In the genomic region with DNA sequence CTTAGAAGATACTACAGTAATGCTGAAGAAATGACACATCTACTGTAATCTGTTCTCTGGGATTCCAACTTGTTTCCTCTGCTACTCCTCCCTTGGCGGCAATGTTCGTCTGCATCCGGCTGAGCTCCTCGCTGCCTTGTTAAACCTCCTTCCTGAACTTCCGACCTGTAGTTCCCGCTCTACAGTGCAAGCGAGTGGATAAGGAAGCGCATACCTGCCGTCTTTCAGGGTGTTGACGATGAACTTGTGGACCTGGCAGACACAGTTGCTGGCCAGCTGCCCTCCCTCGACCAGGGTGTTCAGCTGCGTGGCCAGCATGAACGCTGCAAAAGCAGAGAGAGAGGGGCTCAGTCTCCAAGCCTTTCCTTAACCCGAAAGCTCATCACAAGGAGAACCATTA, we compare ENCODE assay signal across 13 mouse cellular contexts. TPM values are rescaled to one million over a fixed set of nuclear protein-coding genes. Genes with fewer than 3 reads are reported as not detected.
DNase-seq lines count a peak whose midpoint lies in the region; ATAC-seq and TF ChIP-seq lines count a peak whose summit lies in the region.
"Had no signal": no experiment of that assay in that cellular context is flagged by ENCODE, and none has a peak within 500 bp of the region (broad histone marks: within the 10 kb centered on the region; RNA-seq: fewer than 3 reads in every experiment).

No protein-coding gene starts in this region.

- no peak for TF ChIP-seq EP300 in lung, postnatal 0 days (IDR thresholded peaks at IDR 0.05)

- no peak for ATAC-seq in hindbrain, embryonic 12.5 days (ENCODE audit: low FRiP score)
- ATAC-seq in lung, postnatal 0 days: no peak
- ATAC-seq in hindbrain, embryonic 15.5 days (ENCODE audit: low FRiP score, low read depth): no peak
- ATAC-seq in kidney, postnatal 0 days (replicated peaks; ENCODE audit: low FRiP score, low read depth): no peak
- ATAC-seq: Patski had no signal

- TF ChIP-seq CTCF in lung, postnatal 0 days (IDR thresholded peaks at IDR 0.05): no peak
- TF ChIP-seq CTCF in kidney, postnatal 0 days (IDR thresholded peaks at IDR 0.05; ENCODE audit: low read depth): no peak

- no peak for DNase-seq in hindbrain, embryonic 10.5 days (ENCODE audit: low spot score)
- DNase-seq in lung, postnatal 36 days: peak; percentile 21
- DNase-seq in lung, postnatal 0 days (ENCODE audit: low spot score): no peak
- DNase-seq in kidney, postnatal 0 days (ENCODE audit: low spot score): no peak
- DNase-seq in spleen, postnatal 14 days (ENCODE audit: low spot score in 2 of 2): no peak
- DNase-seq: adrenal gland, postnatal 10 days; liver had no signal

- peaks cover 32% of the 10 kb centered on the region for H3K36me3 ChIP-seq in hindbrain, embryonic 12.5 days
- peaks cover 75% of the 10 kb centered on the region for H3K36me3 ChIP-seq in hindbrain, embryonic 10.5 days
- no peaks in the 10 kb centered on the region for H3K36me3 ChIP-seq in lung, postnatal 0 days (ENCODE audit: insufficient read depth, low read length)
- H3K36me3 ChIP-seq in hindbrain, embryonic 15.5 days: peaks cover 13% of the 10 kb centered on the region
- H3K36me3 ChIP-seq in kidney, postnatal 0 days (ENCODE audit: insufficient read depth, low read length): peaks cover 22% of the 10 kb centered on the region

- no peak overlapping the region for H3K9ac ChIP-seq in hindbrain, embryonic 12.5 days
- H3K9ac ChIP-seq in lung, postnatal 0 days (replicated peaks; ENCODE audit: low read depth): no peak overlapping the region
- no peak overlapping the region for H3K9ac ChIP-seq in hindbrain, embryonic 15.5 days
- no peak overlapping the region for H3K9ac ChIP-seq in kidney, postnatal 0 days (ENCODE audit: low read depth, low read length)
- H3K9ac ChIP-seq: embryonic facial prominence, embryonic 13.5 days; neural tube, embryonic 12.5 days had no signal

- peak overlapping the region; percentile 52; the same call in 1 of the 2 replicates for H3K27ac ChIP-seq in hindbrain, embryonic 12.5 days
- no peak overlapping the region for H3K27ac ChIP-seq in hindbrain, embryonic 10.5 days
- no peak overlapping the region for H3K27ac ChIP-seq in lung, postnatal 0 days (ENCODE audit: low read length)
- H3K27ac ChIP-seq in hindbrain, embryonic 15.5 days (replicated peaks): 0 out of 2 replicates have a peak overlapping the region, but pooled peaks have one; percentile 33
- H3K27ac ChIP-seq in kidney, postnatal 0 days: peak overlapping the region; percentile 50; the same call in 1 of the 2 replicates
- H3K27ac ChIP-seq: embryonic facial prominence, embryonic 13.5 days; neural tube, embryonic 12.5 days had no signal

- H3K9me3 ChIP-seq in hindbrain, embryonic 12.5 days (replicated peaks): no peaks in the 10 kb centered on the region
- no peaks in the 10 kb centered on the region for H3K9me3 ChIP-seq in hindbrain, embryonic 10.5 days
- H3K9me3 ChIP-seq in lung, postnatal 0 days (ENCODE audit: low read length): no peaks in the 10 kb centered on the region
- no peaks in the 10 kb centered on the region for H3K9me3 ChIP-seq in hindbrain, embryonic 15.5 days
- H3K9me3 ChIP-seq in kidney, postnatal 0 days (replicated peaks; ENCODE audit: low read length): no peaks in the 10 kb centered on the region
- H3K9me3 ChIP-seq: embryonic facial prominence, embryonic 13.5 days; neural tube, embryonic 12.5 days had no signal

- H3K4me3 ChIP-seq in hindbrain, embryonic 12.5 days: no peak overlapping the region
- no peak overlapping the region for H3K4me3 ChIP-seq in hindbrain, embryonic 10.5 days
- H3K4me3 ChIP-seq in lung, postnatal 0 days (ENCODE audit: low read depth, low read length): no peak overlapping the region
- no peak overlapping the region for H3K4me3 ChIP-seq in hindbrain, embryonic 15.5 days
- no peak overlapping the region for H3K4me3 ChIP-seq in kidney, postnatal 0 days (replicated peaks; ENCODE audit: low read depth, low read length)
- H3K4me3 ChIP-seq: embryonic facial prominence, embryonic 13.5 days; neural tube, embryonic 12.5 days had no signal

- no peaks in the 10 kb centered on the region for H3K4me1 ChIP-seq in hindbrain, embryonic 12.5 days
- no peaks in the 10 kb centered on the region for H3K4me1 ChIP-seq in hindbrain, embryonic 10.5 days (replicated peaks)
- H3K4me1 ChIP-seq in lung, postnatal 0 days (ENCODE audit: insufficient read depth, low read depth, low read length): peaks cover 4% of the 10 kb centered on the region; the same call in 1 of the 2 replicates
- no peaks in the 10 kb centered on the region for H3K4me1 ChIP-seq in hindbrain, embryonic 15.5 days (replicated peaks)
- no peaks in the 10 kb centered on the region for H3K4me1 ChIP-seq in kidney, postnatal 0 days (replicated peaks; ENCODE audit: insufficient read depth, low read length)
- H3K4me1 ChIP-seq: neural tube, embryonic 12.5 days had no signal

- no peaks in the 10 kb centered on the region for H3K27me3 ChIP-seq in hindbrain, embryonic 12.5 days
- no peaks in the 10 kb centered on the region for H3K27me3 ChIP-seq in hindbrain, embryonic 10.5 days (ENCODE audit: insufficient read depth, poor library complexity, severe bottlenecking)
- no peaks in the 10 kb centered on the region for H3K27me3 ChIP-seq in lung, postnatal 0 days (replicated peaks; ENCODE audit: insufficient read depth, low read length)
- H3K27me3 ChIP-seq in hindbrain, embryonic 15.5 days: no peaks in the 10 kb centered on the region
- H3K27me3 ChIP-seq in kidney, postnatal 0 days (ENCODE audit: insufficient read depth, low read length): no peaks in the 10 kb centered on the region
- H3K27me3 ChIP-seq: CH12.LX; embryonic facial prominence, embryonic 13.5 days; neural tube, embryonic 12.5 days; Patski had no signal

- 92% methylated on average over 14 of the region's 14 CpGs for WGBS in hindbrain, embryonic 12.5 days
- WGBS in hindbrain, embryonic 10.5 days: 97% methylated on average over 14 of the region's 14 CpGs
- WGBS in lung, postnatal 0 days: 80% methylated on average over 14 of the region's 14 CpGs
- WGBS in hindbrain, embryonic 15.5 days: 89% methylated on average over 14 of the region's 14 CpGs
- WGBS in kidney, postnatal 0 days: 80% methylated on average over 14 of the region's 14 CpGs

- H3K4me2 ChIP-seq in hindbrain, embryonic 12.5 days (replicated peaks): no peak overlapping the region
- H3K4me2 ChIP-seq in lung, postnatal 0 days (replicated peaks; ENCODE audit: low read depth, low read length): no peak overlapping the region
- no peak overlapping the region for H3K4me2 ChIP-seq in hindbrain, embryonic 15.5 days
- H3K4me2 ChIP-seq in kidney, postnatal 0 days (ENCODE audit: low read length): no peak overlapping the region
- H3K4me2 ChIP-seq: embryonic facial prominence, embryonic 13.5 days; neural tube, embryonic 12.5 days had no signal

RNA-seq across cellular contexts. Expression of a gene that starts 8.0 kb away (rescaled TPM):
- polyA plus RNA-seq in hindbrain, embryonic 12.5 days (2016; fragmentation: Nextera tagmentation; extraction: Ambion mirVana): 96.9 and 99.5 TPM in 2 replicates
- 136 and 178 TPM in 2 replicates for polyA plus RNA-seq in hindbrain, embryonic 10.5 days (2016; fragmentation: Nextera tagmentation; extraction: Ambion mirVana)
- polyA plus RNA-seq in lung, postnatal 0 days (2015; fragmentation: Nextera tagmentation; extraction: Ambion mirVana): 44.7 and 52.3 TPM in 2 replicates
- polyA plus RNA-seq in hindbrain, embryonic 15.5 days (2015; fragmentation: Nextera tagmentation; extraction: Ambion mirVana): 54.4 and 61.4 TPM in 2 replicates
- polyA plus RNA-seq in kidney, postnatal 0 days (2015; fragmentation: Nextera tagmentation; extraction: Ambion mirVana): 70.7 and 85.2 TPM in 2 replicates

RNA-seq across cellular contexts. Expression of a gene that starts 8.2 kb away (rescaled TPM):
- 13.4 and 17.3 TPM in 2 replicates for polyA plus RNA-seq in hindbrain, embryonic 12.5 days (2016; fragmentation: Nextera tagmentation; extraction: Ambion mirVana)
- polyA plus RNA-seq in hindbrain, embryonic 10.5 days (2016; fragmentation: Nextera tagmentation; extraction: Ambion mirVana): 14.6 and 17.4 TPM in 2 replicates
- 6.4 and 6.6 TPM in 2 replicates for polyA plus RNA-seq in lung, postnatal 0 days (2015; fragmentation: Nextera tagmentation; extraction: Ambion mirVana)
- polyA plus RNA-seq in hindbrain, embryonic 15.5 days (2015; fragmentation: Nextera tagmentation; extraction: Ambion mirVana): 15.6 and 16.8 TPM in 2 replicates
- polyA plus RNA-seq in kidney, postnatal 0 days (2015; fragmentation: Nextera tagmentation; extraction: Ambion mirVana): 9.0 and 9.8 TPM in 2 replicates

Comparison
In these comparisons a context has a peak if more than half of its experiments do, and no peak if none do; other contexts are left out.
1. H3K27ac ChIP-seq: peak in hindbrain, embryonic 12.5 days (single experiment), hindbrain, embryonic 15.5 days (single experiment) and kidney, postnatal 0 days (single experiment); none in hindbrain, embryonic 10.5 days (single experiment) and lung, postnatal 0 days (single experiment).